Mouse (Mus musculus) liver, adult (tissue): ENCODE results near the gene Scgb1b19.
"Not testable (repeated sequence)": the region's sequence is repeated elsewhere in the genome, so short reads cannot be mapped to it uniquely, and the experiment has no call there.

Experiments used
- GATA4 ChIP-seq: IDR thresholded peaks from 2 replicates; pipeline ENCODE4 v1.6.1; 2014; ENCODE audit warnings: mild to moderate bottlenecking, low read length; ENCODE audit not compliant: insufficient replicate concordance

Gene Scgb1b19

GRCm38 (mm10) chr7:33286991-33287390 is at the start of gene Scgb1b19:
Gene Scgb1b19 (plus strand): TSS chr7:33287291.
- TF ChIP-seq GATA4: not testable (repeated sequence)

- TF ChIP-seq GATA4: not testable (repeated sequence)
These were observed 6.9 kb upstream of the Scgb1b19 start, which contains the start of gene Scgb2b19 for GRCm38 (mm10) chr7:33280238-33280637. Gene Scgb2b19 (minus strand): TSS chr7:33280338.
